Mouse (Mus musculus) heart, postnatal 0 days (tissue): ENCODE measurements around the gene Fer.

ENCODE experiments used
- CTCF ChIP-seq: IDR thresholded peaks from 2 replicates; pipeline ENCODE4 v1.5.1; 2016; ENCODE audit warnings: antibody characterized with exemption, control low read depth, low read depth
- EP300 ChIP-seq: IDR thresholded peaks from 2 replicates; pipeline ENCODE4 v1.6.1; 2016; ENCODE audit warnings: antibody characterized with exemption, low read depth

DNA sequence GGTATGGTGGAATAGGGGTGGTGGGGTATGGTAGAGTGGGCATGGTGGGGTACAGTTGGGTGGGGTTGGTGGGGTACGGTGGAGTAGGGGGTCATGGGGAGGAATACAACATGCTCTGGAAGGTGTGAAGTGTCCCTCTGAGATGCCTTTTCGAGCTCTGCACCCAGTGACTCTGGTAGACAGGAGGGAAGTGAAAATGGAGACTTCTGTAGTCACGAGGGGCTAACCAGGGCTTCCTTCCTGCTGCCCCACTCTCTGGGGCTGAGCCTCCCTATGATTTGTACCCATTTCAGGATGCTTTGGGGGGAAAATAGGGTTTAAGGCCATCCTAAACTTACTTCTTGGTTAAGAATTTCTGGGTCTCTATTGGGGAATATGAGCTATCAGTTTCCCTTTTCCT is 319.7 kb downstream of the Fer start:
- TF ChIP-seq CTCF: no peak
- no peak for TF ChIP-seq EP300
